Mouse (Mus musculus): ENCODE results near the gene Arrdc5. TPM values are rescaled to one million over a fixed set of nuclear protein-coding genes. Genes with fewer than 3 reads are reported as not detected.
"Not testable (repeated sequence)": the region's sequence is repeated elsewhere in the genome, so short reads cannot be mapped to it uniquely, and the experiment has no call there.

The Arrdc5 gene
- polyA plus RNA-seq, 1 experiment from 2014 or later = not detected

DNA sequence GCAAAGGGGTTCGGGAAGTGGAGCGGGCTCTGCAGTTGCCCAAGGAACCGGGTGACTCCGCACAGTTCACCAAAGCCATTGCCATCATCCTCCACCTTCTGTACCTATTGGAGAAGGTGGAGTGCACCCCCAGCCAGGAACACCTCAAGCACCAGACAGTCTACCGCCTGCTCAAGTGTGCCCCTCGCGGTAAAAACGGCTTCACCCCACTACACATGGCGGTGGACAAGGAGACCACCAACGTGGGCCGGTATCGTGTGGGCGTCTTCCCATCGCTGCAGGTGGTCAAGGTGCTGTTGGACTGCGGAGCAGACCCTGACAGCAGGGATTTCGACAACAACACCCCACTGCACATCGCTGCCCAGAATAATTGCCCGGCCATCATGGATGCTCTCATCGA is 41.8 kb downstream of the Arrdc5 start:
- H3K9me3 ChIP-seq; H3K27ac ChIP-seq; ATAC-seq (replicated peaks); H3K9ac ChIP-seq; H3K27me3 ChIP-seq (replicated peaks): not testable (repeated sequence)
- WGBS = 94% methylated on average over 19 of the region's 19 CpGs
- Histone ChIP-seq H3K4me3 (peak overlapping the region; percentile 69; the same call in 1 of the 2 replicates), H3K4me2 (peak overlapping the region; percentile 99; the same call in 1 of the 2 replicates), H3K4me1 (peaks cover 65% of the 10 kb centered on the region), H3K36me3 (replicated peaks) (peaks cover 13% of the 10 kb centered on the region; the same call in 1 of the 2 replicates)

GRCm38 (mm10) chr17:56257181-56257894 is 42.7 kb downstream of the Arrdc5 start:
- WGBS = 11% methylated on average over 58 of the region's 58 CpGs
- Histone ChIP-seq H3K4me1 (peaks cover 60% of the 10 kb centered on the region), H3K9ac (peak overlapping the region; percentile 66), H3K36me3 (replicated peaks) (peaks cover 13% of the 10 kb centered on the region; the same call in 1 of the 2 replicates), H3K4me3 (peak overlapping the region; percentile 69), H3K9me3 (no peaks in the 10 kb centered on the region), H3K27ac (peak overlapping the region; percentile 86), H3K27me3 (replicated peaks) (no peaks in the 10 kb centered on the region), H3K4me2 (peak overlapping the region; percentile 99)
- ATAC-seq (replicated peaks) = no peak

DNA sequence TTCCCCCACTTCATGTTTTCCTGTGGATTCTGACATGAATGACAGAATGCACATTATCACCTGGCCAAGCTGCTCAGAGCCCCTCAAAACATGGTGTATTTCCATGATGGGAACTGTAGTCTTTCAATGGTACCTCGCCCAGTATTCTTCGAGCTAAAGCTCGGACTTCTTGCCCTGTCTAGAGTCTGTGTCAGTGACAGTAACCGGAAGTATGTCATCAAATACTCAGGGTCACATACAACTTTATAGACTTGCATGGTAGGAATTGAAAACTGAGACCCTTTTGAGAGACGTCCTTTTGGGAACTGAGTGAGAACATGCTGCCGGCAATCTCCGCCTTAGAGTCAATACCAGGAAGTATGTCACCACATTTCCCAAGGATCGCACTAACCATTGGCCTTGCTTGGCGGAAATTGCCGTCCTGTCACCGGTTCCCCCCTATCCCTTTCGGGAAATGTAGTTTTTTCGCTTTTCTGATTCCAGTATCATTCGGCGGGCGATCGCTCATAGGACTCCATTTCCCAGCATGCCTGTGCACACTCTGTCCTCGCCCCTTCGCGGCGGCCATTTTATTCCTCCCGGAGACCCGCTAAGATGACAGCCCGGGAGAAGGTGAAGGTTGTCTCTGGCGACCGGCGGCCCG is 43.7 kb downstream of the Arrdc5 start, which contains the start of gene Fem1a:
TSS of gene Fem1a (plus strand) at position 572 of the 643 bp plus-strand sequence.
- H3K9ac ChIP-seq = peak within 1 kb of the TSS; percentile 66
- H3K36me3 ChIP-seq (replicated peaks) = peaks cover 5% of the 10 kb centered on the region; the same call in 1 of the 2 replicates
- H3K27ac ChIP-seq = peak within 1 kb of the TSS; percentile 91
- H3K4me3 ChIP-seq = peak within 1 kb of the TSS; percentile 69
- peak; percentile 94 for ATAC-seq (replicated peaks)
- H3K9me3 ChIP-seq = no peaks in the 10 kb centered on the region
- WGBS = under 1% methylated on average over 28 of the region's 28 CpGs
- H3K4me1 ChIP-seq = peaks cover 54% of the 10 kb centered on the region
- H3K27me3 ChIP-seq (replicated peaks) = no peaks in the 10 kb centered on the region
- H3K4me2 ChIP-seq = peak within 1 kb of the TSS; percentile 99

DNA sequence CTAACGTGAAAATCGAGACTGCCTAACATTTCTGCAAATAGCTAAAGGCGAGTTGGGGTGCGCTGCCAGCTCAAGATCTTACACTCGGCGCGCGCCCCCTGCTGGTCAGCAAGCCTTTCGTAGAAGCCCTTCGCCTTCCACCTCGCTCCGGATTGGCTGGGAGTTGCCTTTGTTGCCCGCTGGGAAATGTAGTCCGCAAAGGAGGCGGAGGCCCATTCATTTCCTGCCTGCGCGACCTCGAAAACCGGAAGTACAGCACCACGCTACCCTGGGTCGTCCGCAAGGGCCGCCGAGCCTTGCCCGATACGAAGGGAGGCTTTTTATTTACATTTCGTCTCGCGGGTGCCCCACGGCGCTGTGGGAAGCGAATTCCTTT is 44.2 kb downstream of the Arrdc5 start:
- H3K27ac ChIP-seq = peak overlapping the region; percentile 91
- WGBS = under 1% methylated on average over 32 of the region's 32 CpGs
- peaks cover 53% of the 10 kb centered on the region for H3K4me1 ChIP-seq
- H3K4me3 ChIP-seq = peak overlapping the region; percentile 69
- peak overlapping the region; percentile 58 for H3K4me2 ChIP-seq
- peaks cover 2% of the 10 kb centered on the region; the same call in 1 of the 2 replicates for H3K36me3 ChIP-seq (replicated peaks)
- peak overlapping the region; percentile 43 for H3K9ac ChIP-seq
- peak; percentile 95 for ATAC-seq (replicated peaks)
- no peaks in the 10 kb centered on the region for H3K9me3 ChIP-seq
- H3K27me3 ChIP-seq (replicated peaks) = no peaks in the 10 kb centered on the region

GRCm38 (mm10) chr17:56255429-56255828 is 44.7 kb downstream of the Arrdc5 start:
- H3K36me3 ChIP-seq (replicated peaks) = peaks cover 2% of the 10 kb centered on the region; the same call in 1 of the 2 replicates
- 17% methylated on average over 9 of the region's 9 CpGs for WGBS
- no peaks in the 10 kb centered on the region for H3K9me3 ChIP-seq
- H3K4me1 ChIP-seq = peaks cover 53% of the 10 kb centered on the region
- H3K27ac ChIP-seq = peak overlapping the region; percentile 91
- no peak overlapping the region for H3K9ac ChIP-seq
- H3K4me2 ChIP-seq = peak overlapping the region; percentile 58
- peak overlapping the region; percentile 69 for H3K4me3 ChIP-seq
- ATAC-seq (replicated peaks) = peak; percentile 7
- H3K27me3 ChIP-seq (replicated peaks) = no peaks in the 10 kb centered on the region

GRCm38 (mm10) chr17:56254695-56255094 is 45.4 kb downstream of the Arrdc5 start:
- Histone ChIP-seq H3K27me3 (replicated peaks) (no peaks in the 10 kb centered on the region), H3K4me2 (peak overlapping the region; percentile 58; the same call in 1 of the 2 replicates), H3K4me3 (no peak overlapping the region), H3K9me3 (no peaks in the 10 kb centered on the region), H3K4me1 (peaks cover 50% of the 10 kb centered on the region), H3K27ac (peak overlapping the region; percentile 91), H3K9ac (0 out of 2 replicates have a peak overlapping the region, but pooled peaks have one; percentile 8), H3K36me3 (replicated peaks) (peaks cover 2% of the 10 kb centered on the region; the same call in 1 of the 2 replicates)
- no peak for ATAC-seq (replicated peaks)
- WGBS = 83% methylated on average over 4 of the region's 4 CpGs

DNA sequence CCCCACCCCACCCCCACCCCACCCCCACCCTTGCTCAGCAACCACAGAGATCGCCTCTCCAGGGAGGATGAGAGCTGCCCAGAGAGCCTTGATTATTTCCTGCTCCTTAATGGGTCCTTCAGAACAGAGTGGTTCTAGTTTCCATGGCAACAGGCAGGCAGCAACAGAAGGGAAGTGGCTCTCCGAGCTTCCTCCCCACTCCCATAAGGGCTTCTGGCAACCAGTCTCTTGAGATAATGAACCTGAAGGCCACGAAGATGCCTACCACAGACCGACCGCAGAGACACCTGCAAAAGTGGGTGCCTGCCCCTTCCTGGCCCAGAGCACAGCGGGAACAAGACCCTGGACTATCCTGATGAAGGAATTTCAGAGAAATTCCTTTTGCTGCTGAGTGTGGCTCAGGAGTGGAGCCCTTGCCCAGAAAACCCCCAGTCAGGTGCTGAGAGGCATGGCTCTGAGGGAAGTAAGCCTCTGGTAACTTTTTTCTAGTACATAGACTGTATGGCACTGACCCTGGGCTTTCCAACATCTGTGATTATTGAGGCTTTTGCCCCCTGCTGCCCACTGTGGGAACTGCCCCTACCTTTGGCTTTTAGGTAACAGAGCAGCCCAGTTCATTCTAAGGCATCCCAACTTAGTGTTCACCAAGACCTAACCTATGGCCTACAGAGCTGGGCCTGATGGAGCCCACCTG is 48.8 kb downstream of the Arrdc5 start:
- Histone ChIP-seq H3K4me1 (peaks cover 25% of the 10 kb centered on the region), H3K27me3 (replicated peaks) (0 out of 2 replicates have a peak, but pooled peaks cover 7% of the 10 kb centered on the region), H3K9ac (0 out of 2 replicates have a peak overlapping the region, but pooled peaks have one; percentile 2), H3K4me3 (no peak overlapping the region), H3K27ac (peak overlapping the region; percentile 81), H3K36me3 (replicated peaks) (no peaks in the 10 kb centered on the region), H3K9me3 (no peaks in the 10 kb centered on the region), H3K4me2 (peak overlapping the region; percentile 37)
- ATAC-seq (replicated peaks) = peak; percentile 53
- 14% methylated on average over 6 of the region's 6 CpGs for WGBS

DNA sequence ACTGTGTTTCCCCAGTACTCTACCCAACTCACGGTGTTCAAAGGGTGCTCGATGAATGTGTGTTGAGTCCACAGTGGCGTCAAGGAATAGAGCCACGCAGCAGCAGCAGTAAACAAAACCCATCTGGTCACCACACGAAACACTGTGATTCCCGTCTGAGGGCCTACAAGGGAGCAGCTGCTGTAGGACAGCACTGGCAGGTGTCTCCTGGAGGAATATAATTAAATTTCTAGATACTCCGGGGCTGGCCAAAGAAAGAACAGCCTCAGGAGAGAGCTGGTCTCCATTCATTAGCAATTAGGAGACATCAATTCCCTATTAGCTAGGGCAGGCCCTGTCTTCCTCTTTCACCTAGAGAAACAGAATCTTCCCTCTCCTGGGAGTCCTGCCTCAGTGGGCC is 54.5 kb downstream of the Arrdc5 start:
- no peaks in the 10 kb centered on the region for H3K36me3 ChIP-seq (replicated peaks)
- no peak overlapping the region for H3K4me3 ChIP-seq
- H3K27ac ChIP-seq = no peak overlapping the region
- ATAC-seq (replicated peaks) = no peak
- no peaks in the 10 kb centered on the region for H3K9me3 ChIP-seq
- no peak overlapping the region for H3K9ac ChIP-seq
- no peak overlapping the region for H3K4me2 ChIP-seq
- 51% methylated on average over 7 of the region's 7 CpGs for WGBS
- 0 out of 2 replicates have a peak, but pooled peaks cover 9% of the 10 kb centered on the region for H3K27me3 ChIP-seq (replicated peaks)
- peaks cover 12% of the 10 kb centered on the region for H3K4me1 ChIP-seq

Other genes with a start within 250 kb of the Arrdc5 start
- gene Ubxn6, start 225.3 kb downstream of the Arrdc5 start, polyA plus RNA-seq (2015; fragmentation: Nextera tagmentation; extraction: Ambion mirVana) = 80.2 and 85.2 TPM in 2 replicates
- 162 and 164 TPM in 2 replicates for gene Hdgfl2, start 220.7 kb downstream of the Arrdc5 start, polyA plus RNA-seq (2015; fragmentation: Nextera tagmentation; extraction: Ambion mirVana)
- gene Plin4, start 190.5 kb downstream of the Arrdc5 start, polyA plus RNA-seq (2015; fragmentation: Nextera tagmentation; extraction: Ambion mirVana) = 0.13 and 0.15 TPM in 2 replicates
- 1.9 and 2.1 TPM in 2 replicates for gene Plin5, start 182.7 kb downstream of the Arrdc5 start, polyA plus RNA-seq (2015; fragmentation: Nextera tagmentation; extraction: Ambion mirVana)
- gene Lrg1, start 178.3 kb downstream of the Arrdc5 start, polyA plus RNA-seq (2015; fragmentation: Nextera tagmentation; extraction: Ambion mirVana) = 0.12 and 0.28 TPM in 2 replicates
- 19.0 and 21.4 TPM in 2 replicates for gene Sema6b, start 159.9 kb downstream of the Arrdc5 start, polyA plus RNA-seq (2015; fragmentation: Nextera tagmentation; extraction: Ambion mirVana)
- gene Tnfaip8l1, start 137.8 kb downstream of the Arrdc5 start, polyA plus RNA-seq (2015; fragmentation: Nextera tagmentation; extraction: Ambion mirVana) = 11.1 and 12.7 TPM in 2 replicates
- gene Mydgf, start 116.4 kb downstream of the Arrdc5 start, polyA plus RNA-seq (2015; fragmentation: Nextera tagmentation; extraction: Ambion mirVana) = 74.9 and 76.4 TPM in 2 replicates
- gene Dpp9, start 81.4 kb downstream of the Arrdc5 start, polyA plus RNA-seq (2015; fragmentation: Nextera tagmentation; extraction: Ambion mirVana) = 27.8 and 29.1 TPM in 2 replicates
- gene Fem1a, start 43.5 kb downstream of the Arrdc5 start, polyA plus RNA-seq (2015; fragmentation: Nextera tagmentation; extraction: Ambion mirVana) = 20.1 and 20.5 TPM in 2 replicates
- 1.2 and 1.5 TPM in 2 replicates for gene Ticam1, start 23.5 kb downstream of the Arrdc5 start, polyA plus RNA-seq (2015; fragmentation: Nextera tagmentation; extraction: Ambion mirVana)
- gene Plin3, start 7.4 kb downstream of the Arrdc5 start, polyA plus RNA-seq (2015; fragmentation: Nextera tagmentation; extraction: Ambion mirVana) = 12.0 and 13.3 TPM in 2 replicates
- gene Uhrf1, start 3.0 kb upstream of the Arrdc5 start, polyA plus RNA-seq (2015; fragmentation: Nextera tagmentation; extraction: Ambion mirVana) = 19.2 and 20.8 TPM in 2 replicates
- 86.3 and 86.6 TPM in 2 replicates for gene Kdm4b, start 25.8 kb upstream of the Arrdc5 start, polyA plus RNA-seq (2015; fragmentation: Nextera tagmentation; extraction: Ambion mirVana)
- gene Ptprs, start 176.2 kb upstream of the Arrdc5 start, polyA plus RNA-seq (2015; fragmentation: Nextera tagmentation; extraction: Ambion mirVana) = 339 and 349 TPM in 2 replicates
- gene Znrf4, start 212.1 kb upstream of the Arrdc5 start, polyA plus RNA-seq (2015; fragmentation: Nextera tagmentation; extraction: Ambion mirVana) = not detected in 2 replicates